9 mouse cellular contexts compared by ENCODE assay signal in genomic region chr9:66595722-66596675, GRCm38 (mm10). TPM values are rescaled to one million over a fixed set of nuclear protein-coding genes. Genes with fewer than 3 reads are reported as not detected.
DNase-seq lines count a peak whose midpoint lies in the region; ATAC-seq lines count a peak whose summit lies in the region.
"Had no signal": no experiment of that assay in that cellular context is flagged by ENCODE, and none has a peak within 500 bp of the region (broad histone marks: within the 10 kb centered on the region; RNA-seq: fewer than 3 reads in every experiment).

No protein-coding gene starts in this region.

- H3K4me2 ChIP-seq in liver, embryonic 12.5 days: no peak overlapping the region
- H3K4me2 ChIP-seq: heart, embryonic 12.5 days had no signal

- no peak for DNase-seq in liver
- DNase-seq in fat pad, adult 2 months (ENCODE audit: extremely low read depth, low read depth, low spot score): peak; percentile 90
- DNase-seq in kidney, postnatal 14 days: peak; percentile 75
- peak; percentile 42 for DNase-seq in testis, postnatal 14 days (ENCODE audit: low spot score)
- DNase-seq in layer of hippocampus, postnatal 14 days (ENCODE audit: low spot score in 2 of 2): no peak
- no peak for DNase-seq in ovary, postnatal 36 days (ENCODE audit: low spot score)
- no peak for DNase-seq in frontal cortex, adult 2 months (ENCODE audit: extremely low spot score in 1 of 2, low spot score in 1 of 2)

- H3K4me1 ChIP-seq in liver, embryonic 12.5 days: peaks cover 55% of the 10 kb centered on the region

- 0 out of 2 replicates have a peak, but pooled peaks cover 4% of the 10 kb centered on the region for H3K27me3 ChIP-seq in liver, embryonic 12.5 days (replicated peaks)
- H3K27me3 ChIP-seq: heart, embryonic 12.5 days had no signal

- H3K9me3 ChIP-seq in liver, embryonic 12.5 days (replicated peaks): no peaks in the 10 kb centered on the region
- H3K9me3 ChIP-seq: heart, embryonic 12.5 days had no signal

- peak overlapping the region; percentile 6; the same call in 1 of the 2 replicates for H3K27ac ChIP-seq in liver, embryonic 12.5 days

- no peak overlapping the region for H3K9ac ChIP-seq in liver, embryonic 12.5 days
- H3K9ac ChIP-seq: heart, embryonic 12.5 days had no signal

- H3K36me3 ChIP-seq in liver, embryonic 12.5 days: no peaks in the 10 kb centered on the region
- H3K36me3 ChIP-seq: heart, embryonic 12.5 days had no signal

- H3K4me3 ChIP-seq in liver, embryonic 12.5 days: no peak overlapping the region
- H3K4me3 ChIP-seq: heart, embryonic 12.5 days had no signal

- no peak for ATAC-seq in liver, embryonic 12.5 days

- 73% methylated on average over 5 of the region's 5 CpGs for WGBS in liver, embryonic 12.5 days (ENCODE audit: insufficient replicate concordance)

RNA-seq across cellular contexts. Expression of gene Usp3, which starts 3.1 kb away (rescaled TPM):
- polyA plus RNA-seq in liver, embryonic 12.5 days (2016; fragmentation: Nextera tagmentation; extraction: Ambion mirVana): 20.3 and 21.3 TPM in 2 replicates
- 10 to 100 TPM; 40.2 to 44.3 TPM for total RNA-seq in layer of hippocampus, postnatal 14 days (2021)
- 38.5 and 41.2 TPM in 2 replicates for polyA plus RNA-seq in frontal cortex, adult 2 months (2012; rRNA removed)

Comparison
In these comparisons a context has a peak if more than half of its experiments do, and no peak if none do; other contexts are left out.
1. DNase-seq: peak in fat pad, adult 2 months (single experiment), kidney, postnatal 14 days (single experiment) and testis, postnatal 14 days (single experiment); none in liver (single experiment), layer of hippocampus, postnatal 14 days (0 of 2), ovary, postnatal 36 days (single experiment) and frontal cortex, adult 2 months (0 of 2).